Mouse (Mus musculus): ENCODE data around the gene Ttc23l.

- TF ChIP-seq CTCF (IDR thresholded peaks at IDR 0.05 in 2 of 3, conservative IDR thresholded peaks at IDR 0.05 in 1 of 3; ENCODE audit: control insufficient read depth in 1 of 3, insufficient read depth in 1 of 3, low read depth in 2 of 3, low read length in 3 of 3, poor library complexity in 1 of 3, severe bottlenecking in 1 of 3), result no peak
- TF ChIP-seq POLR2A (IDR thresholded peaks at IDR 0.05; ENCODE audit: control insufficient read depth in 1 of 2, insufficient read depth in 1 of 2, low read depth in 1 of 2, low read length in 2 of 2, poor library complexity in 1 of 2), result no peak
- TF ChIP-seq ZKSCAN1 (IDR thresholded peaks at IDR 0.05; ENCODE audit: low read depth, low read length), result no peak
- TF ChIP-seq TCF12 (IDR thresholded peaks at IDR 0.05; ENCODE audit: low read depth, low read length), result no peak
- no peak for TF ChIP-seq CHD2 (IDR thresholded peaks at IDR 0.05; ENCODE audit: low read length)
Measured at GRCm38 (mm10) chr15:10558465-10558864, at the start of gene Ttc23l.

Data from MEL (cell line).